Mouse (Mus musculus): ENCODE results near the gene Cdhr3.

DNA sequence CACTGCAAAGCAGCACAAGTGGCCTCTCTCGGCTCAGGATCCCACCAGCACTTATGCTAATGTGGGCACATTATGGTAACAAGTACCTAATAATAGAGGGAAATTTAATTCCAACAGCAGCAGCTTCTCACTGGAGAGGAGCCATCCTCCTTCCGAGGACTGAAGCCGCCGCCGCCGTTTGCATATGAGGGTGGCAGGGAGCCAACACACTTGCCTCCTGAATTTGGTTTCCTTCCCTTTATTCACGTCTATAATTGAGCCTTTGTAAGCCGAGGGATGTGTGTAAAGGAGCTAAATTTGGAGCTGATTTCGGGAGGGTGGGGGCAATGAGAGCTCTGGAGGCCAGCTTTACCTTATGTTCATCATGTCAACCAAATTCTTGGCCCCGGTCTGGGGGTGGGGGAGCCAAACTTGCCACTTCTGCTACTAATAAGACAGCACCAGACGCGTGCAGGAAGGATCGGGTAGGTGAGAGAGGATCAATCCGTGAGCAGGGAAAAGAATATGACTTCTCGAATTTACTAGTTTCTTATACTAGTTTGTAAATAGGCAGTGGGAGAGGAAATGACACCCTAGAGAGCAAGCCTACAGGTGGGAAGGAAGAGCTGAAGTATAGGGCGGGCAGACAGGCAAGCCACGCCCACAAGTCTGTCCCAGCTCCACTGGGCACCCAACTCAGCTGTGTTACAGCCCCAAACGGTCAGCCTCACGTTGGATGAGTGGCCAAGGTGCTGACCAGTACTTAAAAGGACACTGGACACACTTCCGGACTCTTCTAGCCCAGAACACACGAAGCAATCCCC is 56.8 kb downstream of the Cdhr3 start:
- TF ChIP-seq CTCF (IDR thresholded peaks at IDR 0.05; ENCODE audit: low read depth) (no peak), EP300 (IDR thresholded peaks at IDR 0.05; ENCODE audit: low read depth) (no peak)
